Mouse (Mus musculus) myocyte (in vitro differentiated cells): ENCODE data around the gene Cxcr5.
"Not testable (repeated sequence)": the region's sequence is repeated elsewhere in the genome, so short reads cannot be mapped to it uniquely, and the experiment has no call there.

ENCODE experiments used
- CEBPB ChIP-seq: IDR thresholded peaks from 2 replicates; pipeline ENCODE4 v1.6.1; 2011; ENCODE audit warnings: mild to moderate bottlenecking, moderate library complexity; ENCODE audit not compliant: poor library complexity, insufficient read depth, severe bottlenecking
- E2F4 ChIP-seq: IDR thresholded peaks from one replicate; pipeline ENCODE4 v1.6.1; 2011; ENCODE audit warnings: mild to moderate bottlenecking, control low read depth, moderate library complexity; ENCODE audit not compliant: insufficient read depth
- MAX ChIP-seq: IDR thresholded peaks from one replicate; pipeline ENCODE4 v1.6.1; 2011; ENCODE audit warnings: low read depth, mild to moderate bottlenecking, control low read depth
- MYOD1 ChIP-seq, 3 experiments: IDR thresholded peaks; one replicate each; pipeline ENCODE4 v1.6.1; 2011; ENCODE audit warnings: control low read depth in 2 of 3, low read depth in 2 of 3, mild to moderate bottlenecking in 2 of 3, moderate library complexity in 1 of 3; ENCODE audit not compliant: insufficient read length in 2 of 3, control insufficient read depth in 1 of 3
- MYOG ChIP-seq, 3 experiments: IDR thresholded peaks; one replicate each; pipeline ENCODE4 v1.6.1; 2011; ENCODE audit warnings: control low read depth in 2 of 3, low read depth in 2 of 3, mild to moderate bottlenecking in 2 of 3; ENCODE audit not compliant: insufficient read length in 2 of 3, control insufficient read depth in 1 of 3, insufficient read depth in 1 of 3
- POLR2A ChIP-seq: IDR thresholded peaks from one replicate; pipeline ENCODE4 v1.6.1; 2011; ENCODE audit warnings: low read depth, mild to moderate bottlenecking, control low read depth, moderate library complexity; ENCODE audit not compliant: insufficient read length
- POLR2AphosphoS2 ChIP-seq: IDR thresholded peaks from one replicate; pipeline ENCODE4 v1.6.1; 2011; ENCODE audit warnings: low read depth, control low read depth; ENCODE audit not compliant: insufficient read length
- REST ChIP-seq: IDR thresholded peaks from one replicate; pipeline ENCODE4 v1.6.1; 2011; ENCODE audit warnings: mild to moderate bottlenecking, control low read depth, moderate library complexity; ENCODE audit not compliant: insufficient read depth, insufficient read length
- SRF ChIP-seq: IDR thresholded peaks from one replicate; pipeline ENCODE4 v1.6.1; 2011; ENCODE audit warnings: low read depth; ENCODE audit not compliant: control insufficient read depth, insufficient read length
- TCF12 ChIP-seq: IDR thresholded peaks from one replicate; pipeline ENCODE4 v1.6.1; 2011; ENCODE audit warnings: mild to moderate bottlenecking, control low read depth; ENCODE audit not compliant: poor library complexity, insufficient read depth, severe bottlenecking
- TCF3 ChIP-seq: IDR thresholded peaks from one replicate; pipeline ENCODE4 v1.6.1; 2011; ENCODE audit warnings: low read depth, control low read depth; ENCODE audit not compliant: insufficient read length
- USF1 ChIP-seq: IDR thresholded peaks from one replicate; pipeline ENCODE4 v1.6.1; 2011; ENCODE audit warnings: low read depth, mild to moderate bottlenecking, control low read depth, moderate library complexity

DNA sequence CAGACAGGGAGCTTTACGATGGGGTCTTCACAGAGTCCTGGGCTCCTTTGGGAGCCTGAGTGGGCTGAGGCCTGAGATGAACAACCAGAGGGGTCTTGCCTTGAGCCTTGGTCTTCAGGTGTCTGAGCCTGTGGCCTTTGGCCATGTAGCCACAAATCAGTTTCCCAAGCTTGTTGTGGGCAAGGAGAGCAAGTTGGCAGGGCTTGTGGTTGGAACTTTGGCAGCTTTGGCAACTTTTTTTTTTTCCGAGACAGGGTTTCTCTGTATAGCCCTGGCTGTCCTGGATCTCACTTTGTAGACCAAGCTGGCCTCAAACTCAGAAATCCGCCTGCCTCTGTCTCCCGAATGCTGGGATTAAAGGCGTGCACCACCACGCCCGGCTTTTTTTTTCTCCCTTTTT lies 14.4 kb upstream of the Cxcr5 start:
- TF ChIP-seq POLR2A; E2F4; MYOG (IDR thresholded peaks at IDR 0.05; ENCODE audit: control insufficient read depth in 1 of 3, insufficient read depth in 1 of 3, insufficient read length in 2 of 3, low read depth in 2 of 3); CEBPB; MAX; REST; POLR2AphosphoS2; TCF12; USF1; MYOD1 (IDR thresholded peaks at IDR 0.05; ENCODE audit: control insufficient read depth in 1 of 3, insufficient read length in 2 of 3, low read depth in 2 of 3); SRF; TCF3: not testable (repeated sequence)
